Mouse (Mus musculus): Measurements from ENCODE around the gene Nrxn3. TPM values are rescaled to one million over a fixed set of nuclear protein-coding genes. Genes with fewer than 3 reads are reported as not detected.

The Nrxn3 gene
- polyA plus RNA-seq, 1 experiment from 2014 or later = 99.5 TPM

DNA sequence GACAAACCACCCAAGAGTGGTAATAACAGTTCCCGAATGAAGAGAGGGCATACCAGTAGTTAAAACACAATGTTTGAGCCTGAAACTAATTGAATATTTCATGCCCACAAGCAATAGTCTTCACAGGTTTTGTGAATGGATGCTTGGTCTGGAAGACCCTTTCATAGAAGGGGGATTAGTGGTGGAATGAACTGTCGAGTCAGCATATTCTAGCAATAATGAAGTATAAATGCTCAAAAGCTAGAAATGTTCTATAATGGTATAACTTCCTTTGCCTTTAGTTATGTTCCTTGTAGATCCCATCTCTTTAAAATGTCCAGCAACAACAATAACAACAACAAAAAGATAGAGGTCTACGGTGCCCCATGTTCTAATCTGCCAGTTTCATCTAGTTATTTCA lies 1475.3 kb downstream of the Nrxn3 start:
- Histone ChIP-seq H3K27me3 (no peaks in the 10 kb centered on the region), H3K27ac (replicated peaks) (no peak overlapping the region), H3K4me1 (no peaks in the 10 kb centered on the region), H3K36me3 (no peaks in the 10 kb centered on the region), H3K4me2 (replicated peaks) (no peak overlapping the region), H3K4me3 (no peak overlapping the region), H3K9ac (replicated peaks) (no peak overlapping the region), H3K9me3 (no peaks in the 10 kb centered on the region)
- 62% methylated on average over 3 of the region's 3 CpGs for WGBS
- ATAC-seq (replicated peaks) = no peak

DNA sequence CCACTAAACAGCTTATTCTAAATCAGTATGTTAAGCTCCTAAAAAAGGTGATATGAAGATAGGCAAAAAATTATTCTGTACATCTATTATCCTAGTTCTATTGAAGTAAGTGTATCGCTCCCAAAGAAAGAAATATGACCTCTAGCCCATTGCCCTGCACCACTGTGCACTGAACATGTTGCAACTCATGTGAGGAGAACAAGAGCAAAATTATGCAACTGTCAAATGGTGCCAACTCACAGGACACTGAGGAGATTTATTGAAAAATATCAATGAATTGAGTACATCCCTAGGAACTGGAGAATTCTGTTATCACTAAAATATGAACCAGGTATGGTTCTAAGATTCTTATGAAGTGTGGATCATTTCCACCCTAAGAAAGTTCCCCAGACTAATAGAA lies 1479.8 kb downstream of the Nrxn3 start:
- ATAC-seq (replicated peaks) = no peak
- Histone ChIP-seq H3K27ac (replicated peaks) (no peak overlapping the region), H3K9me3 (no peaks in the 10 kb centered on the region), H3K4me3 (no peak overlapping the region), H3K4me1 (no peaks in the 10 kb centered on the region), H3K9ac (replicated peaks) (no peak overlapping the region), H3K27me3 (no peaks in the 10 kb centered on the region), H3K36me3 (no peaks in the 10 kb centered on the region), H3K4me2 (replicated peaks) (no peak overlapping the region)
- WGBS = 97% methylated on average over 1 of the region's 1 CpGs

DNA sequence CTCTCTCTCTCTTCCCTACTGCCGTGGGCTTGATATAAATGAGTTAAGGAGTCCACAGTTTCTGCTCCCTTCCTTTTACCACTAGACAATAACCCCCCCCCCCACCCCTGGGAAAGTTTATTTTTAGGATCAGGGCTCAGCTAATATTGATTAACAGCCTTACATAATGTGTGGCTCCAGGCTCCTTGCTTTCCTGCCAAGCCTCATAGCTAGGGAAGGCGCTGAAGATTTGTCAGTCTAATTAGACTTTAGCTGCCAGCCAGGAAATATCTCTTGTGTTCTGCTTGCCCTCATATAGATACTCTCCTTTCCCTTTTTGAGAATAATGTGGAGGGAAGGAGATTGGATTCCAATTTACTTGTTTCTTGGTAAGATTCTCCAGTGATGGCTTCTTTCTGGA lies 1488.7 kb downstream of the Nrxn3 start:
- Histone ChIP-seq H3K9me3 (no peaks in the 10 kb centered on the region), H3K36me3 (no peaks in the 10 kb centered on the region), H3K4me1 (no peaks in the 10 kb centered on the region), H3K27me3 (no peaks in the 10 kb centered on the region), H3K9ac (replicated peaks) (no peak overlapping the region), H3K4me2 (replicated peaks) (no peak overlapping the region), H3K4me3 (no peak overlapping the region), H3K27ac (replicated peaks) (no peak overlapping the region)
- 30% methylated on average over 2 of the region's 2 CpGs for WGBS
- no peak for ATAC-seq (replicated peaks)

DNA sequence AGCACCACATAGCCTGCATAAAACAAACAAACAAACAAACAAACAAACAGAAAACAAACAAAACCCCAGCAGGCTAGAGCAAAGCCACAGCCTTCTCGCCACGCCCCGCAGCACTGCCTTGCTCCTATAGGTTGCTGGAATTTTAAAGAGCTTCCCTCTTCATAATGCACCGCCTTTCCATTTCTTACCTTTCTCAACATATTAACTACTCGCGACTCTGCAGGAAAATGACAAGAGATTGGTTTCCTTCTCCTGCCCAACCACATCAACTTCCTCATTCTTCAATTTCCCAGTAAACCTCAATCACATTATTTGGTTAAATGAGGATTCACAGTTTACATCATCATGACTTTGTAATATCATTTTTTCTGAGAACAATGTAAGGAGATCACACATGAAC lies 1494.4 kb downstream of the Nrxn3 start:
- Histone ChIP-seq H3K27me3 (no peaks in the 10 kb centered on the region), H3K4me3 (no peak overlapping the region), H3K9ac (replicated peaks) (no peak overlapping the region), H3K9me3 (no peaks in the 10 kb centered on the region), H3K36me3 (no peaks in the 10 kb centered on the region), H3K4me2 (replicated peaks) (no peak overlapping the region), H3K27ac (replicated peaks) (no peak overlapping the region), H3K4me1 (no peaks in the 10 kb centered on the region)
- no peak for ATAC-seq (replicated peaks)
- WGBS = 92% methylated on average over 6 of the region's 6 CpGs

DNA sequence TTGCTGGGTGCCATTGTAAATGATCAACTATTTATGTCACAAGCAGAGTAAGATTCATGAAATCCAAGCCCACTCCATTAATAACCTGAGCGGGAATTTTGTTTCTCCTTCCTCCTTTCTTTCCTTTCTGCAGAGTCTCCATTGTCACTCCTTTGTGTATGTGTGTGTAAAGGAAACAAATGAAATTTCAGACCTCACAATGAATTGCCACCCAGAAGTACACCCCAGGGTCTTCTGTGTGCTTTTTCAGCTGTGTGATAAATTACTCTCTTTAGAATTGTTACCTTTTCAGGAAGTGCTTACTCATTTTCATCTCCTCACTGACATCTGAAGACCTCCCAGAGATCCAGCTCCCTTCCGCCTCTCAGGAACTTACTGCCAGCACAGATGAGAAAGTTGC lies 1506.4 kb downstream of the Nrxn3 start:
- Histone ChIP-seq H3K4me3 (no peak overlapping the region), H3K27ac (replicated peaks) (no peak overlapping the region), H3K36me3 (no peaks in the 10 kb centered on the region), H3K9me3 (no peaks in the 10 kb centered on the region), H3K4me2 (replicated peaks) (no peak overlapping the region), H3K27me3 (no peaks in the 10 kb centered on the region), H3K4me1 (no peaks in the 10 kb centered on the region), H3K9ac (replicated peaks) (no peak overlapping the region)
- WGBS = 38% methylated on average over 2 of the region's 2 CpGs
- ATAC-seq (replicated peaks) = no peak

DNA sequence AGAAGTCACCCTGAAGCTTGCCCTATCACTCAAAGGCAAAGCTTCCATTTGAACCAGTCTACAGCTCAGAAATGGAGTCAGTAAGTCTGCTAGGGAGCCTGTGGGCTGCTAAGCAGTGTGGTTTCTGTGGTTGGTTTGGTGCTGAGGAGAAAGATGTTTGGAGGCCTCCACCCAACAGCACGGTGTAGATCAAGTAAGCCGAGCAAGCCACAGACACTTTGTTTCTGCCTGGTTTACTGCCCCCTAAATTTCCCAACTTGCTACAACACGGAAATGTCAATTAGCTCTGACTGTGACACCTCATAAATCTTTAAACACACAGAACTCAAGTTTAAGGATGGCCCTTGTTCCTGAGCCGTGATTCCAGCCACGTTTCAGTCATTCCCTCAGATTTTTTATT lies 1513.4 kb downstream of the Nrxn3 start:
- H3K4me2 ChIP-seq (replicated peaks) = no peak overlapping the region
- ATAC-seq (replicated peaks) = no peak
- no peaks in the 10 kb centered on the region for H3K4me1 ChIP-seq

DNA sequence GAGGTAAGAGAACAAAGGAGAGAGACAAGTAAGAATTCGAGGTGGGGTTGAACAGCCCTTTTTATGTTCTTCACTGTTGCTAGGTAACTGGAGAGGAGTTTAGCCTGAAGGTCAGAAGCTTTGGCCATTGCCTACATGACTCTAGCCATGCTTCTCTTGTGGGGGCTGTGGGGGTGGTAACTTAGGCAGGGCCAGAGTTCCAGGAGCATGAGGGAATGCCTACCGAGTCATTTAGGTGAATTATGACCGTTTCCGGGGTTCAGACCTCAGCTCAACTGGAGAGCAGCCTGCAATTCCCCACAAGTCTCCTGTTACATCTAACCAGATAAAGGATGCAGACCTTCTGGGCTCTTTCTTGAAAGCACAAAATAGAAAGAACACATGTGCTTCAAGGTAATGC lies 1537.6 kb downstream of the Nrxn3 start:
- no peak for ATAC-seq (replicated peaks)
- WGBS = 76% methylated on average over 4 of the region's 4 CpGs
- H3K27me3 ChIP-seq = no peaks in the 10 kb centered on the region
- no peak overlapping the region for H3K9ac ChIP-seq (replicated peaks)
- H3K4me3 ChIP-seq = no peak overlapping the region
- no peak overlapping the region for H3K27ac ChIP-seq (replicated peaks)
- no peak overlapping the region for H3K4me2 ChIP-seq (replicated peaks)
- H3K4me1 ChIP-seq = no peaks in the 10 kb centered on the region
- H3K36me3 ChIP-seq = no peaks in the 10 kb centered on the region
- H3K9me3 ChIP-seq = no peaks in the 10 kb centered on the region

More for the DNA sequence above, 1513.4 kb downstream of the Nrxn3 start:
- no peaks in the 10 kb centered on the region for H3K27me3 ChIP-seq
- H3K9me3 ChIP-seq = no peaks in the 10 kb centered on the region
- H3K27ac ChIP-seq (replicated peaks) = no peak overlapping the region
- no peak overlapping the region for H3K4me3 ChIP-seq
- H3K9ac ChIP-seq (replicated peaks) = no peak overlapping the region
- 88% methylated on average over 5 of the region's 5 CpGs for WGBS
- H3K36me3 ChIP-seq = no peaks in the 10 kb centered on the region

DNA sequence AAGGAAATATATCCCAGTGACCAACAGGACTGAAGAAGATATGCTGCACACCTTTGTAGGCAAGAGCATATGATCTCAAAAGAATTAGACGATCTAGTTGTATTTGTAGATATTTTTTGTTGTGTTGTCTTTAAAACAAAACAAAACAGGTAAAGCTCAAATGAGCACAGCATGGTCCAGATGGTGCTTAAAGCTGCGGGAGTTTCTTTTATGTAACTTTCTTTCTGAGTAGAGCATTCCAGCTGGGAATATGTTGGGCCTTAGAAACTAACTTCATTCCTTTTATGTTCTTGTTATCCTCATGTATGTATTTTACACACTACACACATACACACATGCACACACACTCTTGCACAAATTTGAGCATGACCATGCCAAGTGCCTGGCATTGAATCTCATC lies 1545.4 kb downstream of the Nrxn3 start:
- no peak overlapping the region for H3K27ac ChIP-seq (replicated peaks)
- 75% methylated on average over 2 of the region's 2 CpGs for WGBS

DNA sequence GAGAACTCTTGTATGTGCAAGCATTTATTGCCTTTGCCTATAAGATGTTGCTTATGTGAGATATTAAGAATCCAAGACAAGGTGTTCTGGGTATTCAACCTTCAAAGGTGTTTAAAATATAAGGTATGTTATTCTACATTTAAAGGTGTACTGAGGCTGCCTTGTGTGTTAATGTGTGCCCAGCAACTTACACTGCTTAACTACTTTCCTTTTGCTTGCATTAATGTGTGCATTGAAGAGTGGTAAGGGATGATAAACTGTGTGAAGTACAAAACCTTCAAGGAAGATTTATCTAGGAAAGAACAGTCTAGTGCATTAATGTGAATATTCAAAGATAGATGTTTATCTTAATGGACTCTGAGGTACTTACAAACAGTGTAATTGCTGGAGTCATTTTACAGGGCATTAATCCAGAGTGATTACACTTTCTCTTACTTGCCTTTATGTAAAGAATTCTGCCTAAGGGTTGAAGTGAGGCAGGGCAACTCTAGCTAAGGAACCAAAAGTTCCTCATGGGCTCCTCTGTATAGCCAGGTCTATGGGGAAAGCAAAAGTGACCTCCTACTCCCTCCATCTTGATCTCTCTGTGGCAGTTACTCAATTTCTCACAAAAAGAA lies 1548.2 kb downstream of the Nrxn3 start:
- Histone ChIP-seq H3K4me3 (no peak overlapping the region), H3K4me2 (replicated peaks) (no peak overlapping the region), H3K36me3 (no peaks in the 10 kb centered on the region), H3K9ac (replicated peaks) (no peak overlapping the region), H3K9me3 (no peaks in the 10 kb centered on the region), H3K27me3 (no peaks in the 10 kb centered on the region), H3K27ac (replicated peaks) (no peak overlapping the region), H3K4me1 (0 out of 2 replicates have a peak, but pooled peaks cover 9% of the 10 kb centered on the region)
- no peak for ATAC-seq (replicated peaks)

More for the DNA sequence above, 1545.4 kb downstream of the Nrxn3 start:
- no peaks in the 10 kb centered on the region for H3K9me3 ChIP-seq
- H3K4me1 ChIP-seq = no peaks in the 10 kb centered on the region
- ATAC-seq (replicated peaks) = no peak
- no peaks in the 10 kb centered on the region for H3K36me3 ChIP-seq
- no peaks in the 10 kb centered on the region for H3K27me3 ChIP-seq
- no peak overlapping the region for H3K4me3 ChIP-seq
- no peak overlapping the region for H3K9ac ChIP-seq (replicated peaks)
- H3K4me2 ChIP-seq (replicated peaks) = no peak overlapping the region

DNA sequence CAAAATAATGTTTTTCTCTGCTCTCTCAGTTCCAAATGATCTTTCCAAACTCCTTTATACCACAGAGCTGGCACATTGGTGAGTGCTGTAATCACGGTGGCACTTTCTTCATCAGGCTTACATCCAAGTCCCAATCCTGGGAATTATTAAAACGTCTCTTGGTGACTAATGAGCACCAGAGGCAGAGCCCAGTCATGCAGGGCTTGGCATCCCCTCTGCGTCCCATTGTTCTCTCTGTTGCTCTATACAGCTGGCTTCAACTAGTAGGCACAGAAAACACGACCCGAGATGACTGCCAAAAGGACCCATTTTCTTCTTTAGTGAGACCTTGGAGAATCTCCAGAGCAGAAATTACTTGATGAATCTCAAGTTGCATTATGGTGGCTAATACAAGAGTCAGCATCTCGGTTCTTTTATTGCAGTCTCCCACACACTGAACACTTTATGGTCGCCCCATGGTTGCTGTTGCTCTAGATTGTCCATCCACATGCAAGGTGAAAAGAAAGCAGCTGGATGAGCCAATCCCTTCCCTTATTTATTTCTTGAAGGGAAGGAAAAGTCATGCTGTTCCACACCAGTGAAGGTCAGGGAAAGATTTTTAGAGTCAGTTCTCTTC lies 1552.1 kb downstream of the Nrxn3 start:
- Histone ChIP-seq H3K9me3 (no peaks in the 10 kb centered on the region), H3K4me1 (0 out of 2 replicates have a peak, but pooled peaks cover 9% of the 10 kb centered on the region), H3K4me2 (replicated peaks) (no peak overlapping the region), H3K36me3 (no peaks in the 10 kb centered on the region), H3K27me3 (no peaks in the 10 kb centered on the region), H3K27ac (replicated peaks) (no peak overlapping the region), H3K9ac (replicated peaks) (no peak overlapping the region), H3K4me3 (no peak overlapping the region)
- WGBS = 36% methylated on average over 7 of the region's 7 CpGs
- ATAC-seq (replicated peaks) = peak; percentile 97

DNA sequence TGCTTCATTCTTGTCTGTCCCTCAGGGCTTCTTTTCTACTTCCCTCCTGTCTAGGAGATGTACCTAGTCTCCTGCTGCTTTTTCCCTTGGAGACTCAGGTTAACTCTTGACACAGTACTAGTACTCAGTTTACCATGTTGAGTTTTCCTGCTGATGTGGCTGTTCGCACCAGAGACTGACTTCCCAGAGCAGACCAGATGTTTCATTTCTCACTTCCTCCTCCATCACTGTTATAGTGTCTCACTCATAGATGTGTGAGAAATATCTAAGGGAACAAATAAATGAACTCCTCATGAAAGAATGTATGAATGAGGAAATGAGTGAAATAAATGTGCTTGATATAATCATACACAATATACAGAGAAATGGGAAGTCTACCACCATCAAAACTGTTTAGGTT lies 1558.6 kb downstream of the Nrxn3 start:
- Histone ChIP-seq H3K4me2 (replicated peaks) (no peak overlapping the region), H3K27me3 (no peaks in the 10 kb centered on the region), H3K4me1 (peaks cover 7% of the 10 kb centered on the region), H3K27ac (replicated peaks) (no peak overlapping the region), H3K4me3 (no peak overlapping the region), H3K36me3 (no peaks in the 10 kb centered on the region), H3K9ac (replicated peaks) (no peak overlapping the region), H3K9me3 (no peaks in the 10 kb centered on the region)
- WGBS = 96% methylated on average over 1 of the region's 1 CpGs
- ATAC-seq (replicated peaks) = no peak

DNA sequence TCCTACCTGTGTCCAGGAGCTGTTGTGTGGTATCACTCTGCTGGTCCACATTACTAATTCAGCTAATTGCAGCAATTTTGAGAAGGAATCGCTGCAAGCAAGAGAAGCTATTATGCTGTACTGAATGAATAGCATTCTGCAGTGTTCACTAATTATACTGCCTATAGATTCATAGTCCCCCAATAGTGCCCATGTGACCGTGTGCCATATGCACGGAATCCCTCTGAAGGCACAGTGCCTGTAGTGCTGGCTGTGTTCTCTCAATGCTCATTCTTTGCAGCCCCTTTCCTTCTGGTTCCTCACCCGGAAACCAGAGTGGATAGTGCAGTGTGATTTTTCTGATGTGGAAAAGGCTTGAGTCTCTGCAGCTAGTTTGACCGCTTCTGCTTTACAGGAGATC lies 1560.3 kb downstream of the Nrxn3 start:
- H3K9me3 ChIP-seq = no peaks in the 10 kb centered on the region
- ATAC-seq (replicated peaks) = 0 out of 2 replicates have a peak, but pooled peaks have one; percentile 29
- H3K4me2 ChIP-seq (replicated peaks) = no peak overlapping the region
- H3K27me3 ChIP-seq = no peaks in the 10 kb centered on the region
- no peaks in the 10 kb centered on the region for H3K36me3 ChIP-seq
- no peak overlapping the region for H3K4me3 ChIP-seq
- peaks cover 7% of the 10 kb centered on the region for H3K4me1 ChIP-seq
- H3K27ac ChIP-seq (replicated peaks) = no peak overlapping the region
- 27% methylated on average over 5 of the region's 5 CpGs for WGBS
- no peak overlapping the region for H3K9ac ChIP-seq (replicated peaks)

DNA sequence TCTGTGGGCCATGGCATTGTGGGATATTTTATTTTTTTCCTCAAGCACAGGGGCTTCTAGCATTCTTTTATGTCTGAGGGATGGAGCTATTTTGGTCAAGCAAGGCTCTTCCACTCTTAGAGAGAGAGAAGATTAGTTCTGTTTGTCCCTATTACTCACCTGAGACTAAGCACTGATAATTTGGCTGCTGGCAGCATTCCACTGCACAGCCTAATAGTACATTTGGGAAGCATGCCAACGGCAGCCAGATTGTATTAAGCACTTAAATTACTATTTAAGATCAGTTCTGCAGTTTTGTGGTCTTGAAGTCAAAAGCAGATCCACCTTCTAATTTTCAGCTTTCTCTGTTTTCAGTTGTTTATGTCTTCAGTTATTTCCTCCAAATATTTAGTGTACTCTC lies 1580.0 kb downstream of the Nrxn3 start:
- no peak for ATAC-seq (replicated peaks)
- Histone ChIP-seq H3K9ac (replicated peaks) (no peak overlapping the region), H3K4me1 (no peaks in the 10 kb centered on the region), H3K36me3 (no peaks in the 10 kb centered on the region), H3K4me3 (no peak overlapping the region), H3K27me3 (no peaks in the 10 kb centered on the region), H3K9me3 (no peaks in the 10 kb centered on the region), H3K27ac (replicated peaks) (no peak overlapping the region), H3K4me2 (replicated peaks) (no peak overlapping the region)
- WGBS = 63% methylated on average over 1 of the region's 1 CpGs

All from forebrain, embryonic 15.5 days (tissue).